Mouse (Mus musculus): Measurements from ENCODE around the gene Stpg2. TPM values are rescaled to one million over a fixed set of nuclear protein-coding genes. Genes with fewer than 3 reads are reported as not detected.
"Not testable (repeated sequence)": the region's sequence is repeated elsewhere in the genome, so short reads cannot be mapped to it uniquely, and the experiment has no call there.

Gene Stpg2
- polyA plus RNA-seq, 1 experiment from 2014 or later = not detected

- no peaks in the 10 kb centered on the region for H3K36me3 ChIP-seq (ENCODE audit: control insufficient read depth, insufficient read depth, low read length)
- no peaks in the 10 kb centered on the region for H3K9me3 ChIP-seq (replicated peaks; ENCODE audit: control insufficient read depth, low read length)
- H3K9ac ChIP-seq (ENCODE audit: low read depth, low read length) = no peak overlapping the region
- no peaks in the 10 kb centered on the region for H3K4me1 ChIP-seq (ENCODE audit: control insufficient read depth, insufficient read depth, low read length)
- no peak for ATAC-seq (replicated peaks; ENCODE audit: insufficient number of reproducible peaks, low FRiP score, low TSS enrichment)
- H3K27me3 ChIP-seq (ENCODE audit: control insufficient read depth, insufficient read depth, low read length) = peaks cover 12% of the 10 kb centered on the region
- WGBS (ENCODE audit: insufficient replicate concordance) = 67% methylated on average over 3 of the region's 3 CpGs
- no peak overlapping the region for H3K4me2 ChIP-seq
- H3K4me3 ChIP-seq (ENCODE audit: low read depth, low read length) = no peak overlapping the region
- no peak overlapping the region for H3K27ac ChIP-seq (ENCODE audit: low read depth, low read length)
Observed at GRCm38 (mm10) chr3:139200324-139200723, 5.2 kb upstream of the Stpg2 start.

- WGBS (ENCODE audit: insufficient replicate concordance) = 63% methylated on average over 9 of the region's 9 CpGs
- H3K9me3 ChIP-seq (replicated peaks; ENCODE audit: control insufficient read depth, low read length) = no peaks in the 10 kb centered on the region
- no peaks in the 10 kb centered on the region for H3K4me1 ChIP-seq (ENCODE audit: control insufficient read depth, insufficient read depth, low read length)
- no peaks in the 10 kb centered on the region for H3K27me3 ChIP-seq (ENCODE audit: control insufficient read depth, insufficient read depth, low read length)
- no peak overlapping the region for H3K4me2 ChIP-seq
- H3K9ac ChIP-seq (ENCODE audit: low read depth, low read length) = no peak overlapping the region
- H3K27ac ChIP-seq (ENCODE audit: low read depth, low read length) = no peak overlapping the region
- H3K36me3 ChIP-seq (ENCODE audit: control insufficient read depth, insufficient read depth, low read length) = no peaks in the 10 kb centered on the region
- H3K4me3 ChIP-seq (ENCODE audit: low read depth, low read length) = no peak overlapping the region
- ATAC-seq (replicated peaks; ENCODE audit: insufficient number of reproducible peaks, low FRiP score, low TSS enrichment) = no peak
Observed at GRCm38 (mm10) chr3:139216945-139217344, 11.5 kb downstream of the Stpg2 start.

- H3K4me2 ChIP-seq = no peak overlapping the region
- ATAC-seq (replicated peaks; ENCODE audit: insufficient number of reproducible peaks, low FRiP score, low TSS enrichment) = no peak
- 76% methylated on average over 3 of the region's 3 CpGs for WGBS (ENCODE audit: insufficient replicate concordance)
- H3K27ac ChIP-seq (ENCODE audit: low read depth, low read length) = no peak overlapping the region
- H3K27me3 ChIP-seq (ENCODE audit: control insufficient read depth, insufficient read depth, low read length) = no peaks in the 10 kb centered on the region
- no peaks in the 10 kb centered on the region for H3K9me3 ChIP-seq (replicated peaks; ENCODE audit: control insufficient read depth, low read length)
- no peak overlapping the region for H3K9ac ChIP-seq (ENCODE audit: low read depth, low read length)
- no peak overlapping the region for H3K4me3 ChIP-seq (ENCODE audit: low read depth, low read length)
- H3K4me1 ChIP-seq (ENCODE audit: control insufficient read depth, insufficient read depth, low read length) = no peaks in the 10 kb centered on the region
- no peaks in the 10 kb centered on the region for H3K36me3 ChIP-seq (ENCODE audit: control insufficient read depth, insufficient read depth, low read length)
Observed at GRCm38 (mm10) chr3:139225123-139225522, 19.6 kb downstream of the Stpg2 start.

GRCm38 (mm10) chr3:139226811-139227210 lies 21.3 kb downstream of the Stpg2 start:
- no peaks in the 10 kb centered on the region for H3K4me1 ChIP-seq (ENCODE audit: control insufficient read depth, insufficient read depth, low read length)
- no peak overlapping the region for H3K27ac ChIP-seq (ENCODE audit: low read depth, low read length)
- no peak overlapping the region for H3K4me3 ChIP-seq (ENCODE audit: low read depth, low read length)
- H3K9ac ChIP-seq (ENCODE audit: low read depth, low read length) = no peak overlapping the region
- H3K9me3 ChIP-seq (replicated peaks; ENCODE audit: control insufficient read depth, low read length) = no peaks in the 10 kb centered on the region
- 46% methylated on average over 4 of the region's 4 CpGs for WGBS (ENCODE audit: insufficient replicate concordance)
- no peaks in the 10 kb centered on the region for H3K27me3 ChIP-seq (ENCODE audit: control insufficient read depth, insufficient read depth, low read length)
- no peak for ATAC-seq (replicated peaks; ENCODE audit: insufficient number of reproducible peaks, low FRiP score, low TSS enrichment)
- H3K36me3 ChIP-seq (ENCODE audit: control insufficient read depth, insufficient read depth, low read length) = no peaks in the 10 kb centered on the region
- no peak overlapping the region for H3K4me2 ChIP-seq

GRCm38 (mm10) chr3:139245219-139245618 lies 39.7 kb downstream of the Stpg2 start:
- Histone ChIP-seq H3K4me2 (no peak overlapping the region), H3K4me3 (ENCODE audit: low read depth, low read length) (no peak overlapping the region), H3K27ac (ENCODE audit: low read depth, low read length) (no peak overlapping the region), H3K9ac (ENCODE audit: low read depth, low read length) (no peak overlapping the region), H3K27me3 (ENCODE audit: control insufficient read depth, insufficient read depth, low read length) (no peaks in the 10 kb centered on the region), H3K36me3 (ENCODE audit: control insufficient read depth, insufficient read depth, low read length) (no peaks in the 10 kb centered on the region), H3K4me1 (ENCODE audit: control insufficient read depth, insufficient read depth, low read length) (no peaks in the 10 kb centered on the region), H3K9me3 (replicated peaks; ENCODE audit: control insufficient read depth, low read length) (no peaks in the 10 kb centered on the region)
- WGBS (ENCODE audit: insufficient replicate concordance) = 55% methylated on average over 2 of the region's 2 CpGs
- ATAC-seq (replicated peaks; ENCODE audit: insufficient number of reproducible peaks, low FRiP score, low TSS enrichment) = no peak

- Histone ChIP-seq H3K9me3 (replicated peaks; ENCODE audit: control insufficient read depth, low read length) (no peaks in the 10 kb centered on the region), H3K4me1 (ENCODE audit: control insufficient read depth, insufficient read depth, low read length) (no peaks in the 10 kb centered on the region), H3K27ac (ENCODE audit: low read depth, low read length) (no peak overlapping the region), H3K27me3 (ENCODE audit: control insufficient read depth, insufficient read depth, low read length) (no peaks in the 10 kb centered on the region), H3K4me2 (no peak overlapping the region), H3K36me3 (ENCODE audit: control insufficient read depth, insufficient read depth, low read length) (no peaks in the 10 kb centered on the region), H3K4me3 (ENCODE audit: low read depth, low read length) (no peak overlapping the region), H3K9ac (ENCODE audit: low read depth, low read length) (no peak overlapping the region)
- WGBS (ENCODE audit: insufficient replicate concordance) = 51% methylated on average over 4 of the region's 4 CpGs
- no peak for ATAC-seq (replicated peaks; ENCODE audit: insufficient number of reproducible peaks, low FRiP score, low TSS enrichment)
Observed at GRCm38 (mm10) chr3:139246508-139246907, 41.0 kb downstream of the Stpg2 start.

- not testable (repeated sequence) for H3K4me2 ChIP-seq; H3K9ac ChIP-seq (ENCODE audit: low read depth, low read length); H3K4me1 ChIP-seq (ENCODE audit: control insufficient read depth, insufficient read depth, low read length); H3K36me3 ChIP-seq (ENCODE audit: control insufficient read depth, insufficient read depth, low read length); H3K27me3 ChIP-seq (ENCODE audit: control insufficient read depth, insufficient read depth, low read length); ATAC-seq (replicated peaks; ENCODE audit: insufficient number of reproducible peaks, low FRiP score, low TSS enrichment); H3K9me3 ChIP-seq (replicated peaks; ENCODE audit: control insufficient read depth, low read length); H3K4me3 ChIP-seq (ENCODE audit: low read depth, low read length); H3K27ac ChIP-seq (ENCODE audit: low read depth, low read length)
- 79% methylated on average over 4 of the region's 4 CpGs for WGBS (ENCODE audit: insufficient replicate concordance)
Observed at GRCm38 (mm10) chr3:139262359-139262758, 56.9 kb downstream of the Stpg2 start.

- ATAC-seq (replicated peaks; ENCODE audit: insufficient number of reproducible peaks, low FRiP score, low TSS enrichment) = no peak
Observed at GRCm38 (mm10) chr3:139297909-139298308, 92.4 kb downstream of the Stpg2 start.

GRCm38 (mm10) chr3:139308078-139308809 lies 102.8 kb downstream of the Stpg2 start:
- 18% methylated on average over 7 of the region's 7 CpGs for WGBS (ENCODE audit: insufficient replicate concordance)
- ATAC-seq (replicated peaks; ENCODE audit: insufficient number of reproducible peaks, low FRiP score, low TSS enrichment) = peak; percentile 93
- Histone ChIP-seq H3K4me1 (ENCODE audit: control insufficient read depth, insufficient read depth, low read length) (peaks cover 3% of the 10 kb centered on the region; the same call in 1 of the 2 replicates), H3K4me3 (ENCODE audit: low read depth, low read length) (no peak overlapping the region; the same call in 1 of the 2 replicates), H3K27me3 (ENCODE audit: control insufficient read depth, insufficient read depth, low read length) (no peaks in the 10 kb centered on the region; the same call in 1 of the 2 replicates), H3K9ac (ENCODE audit: low read depth, low read length) (no peak overlapping the region), H3K9me3 (replicated peaks; ENCODE audit: control insufficient read depth, low read length) (no peaks in the 10 kb centered on the region), H3K4me2 (peak overlapping the region; percentile 51), H3K36me3 (ENCODE audit: control insufficient read depth, insufficient read depth, low read length) (no peaks in the 10 kb centered on the region), H3K27ac (ENCODE audit: low read depth, low read length) (no peak overlapping the region; the same call in 1 of the 2 replicates)

More at GRCm38 (mm10) chr3:139297909-139298308, 92.4 kb downstream of the Stpg2 start:
- Histone ChIP-seq H3K36me3 (ENCODE audit: control insufficient read depth, insufficient read depth, low read length) (no peaks in the 10 kb centered on the region), H3K4me1 (ENCODE audit: control insufficient read depth, insufficient read depth, low read length) (no peaks in the 10 kb centered on the region), H3K9me3 (replicated peaks; ENCODE audit: control insufficient read depth, low read length) (no peaks in the 10 kb centered on the region), H3K4me3 (ENCODE audit: low read depth, low read length) (no peak overlapping the region), H3K27me3 (ENCODE audit: control insufficient read depth, insufficient read depth, low read length) (no peaks in the 10 kb centered on the region), H3K9ac (ENCODE audit: low read depth, low read length) (no peak overlapping the region), H3K27ac (ENCODE audit: low read depth, low read length) (no peak overlapping the region), H3K4me2 (no peak overlapping the region)

All from heart, embryonic 11.5 days (tissue).